Mouse (Mus musculus): ENCODE data around the gene Dgkh. TPM values are rescaled to one million over a fixed set of nuclear protein-coding genes. Genes with fewer than 3 reads are reported as not detected.

Dgkh gene
- total and polyA plus RNA-seq, 2 experiments from 2014 or later = 1.2 to 4.7 TPM

DNA sequence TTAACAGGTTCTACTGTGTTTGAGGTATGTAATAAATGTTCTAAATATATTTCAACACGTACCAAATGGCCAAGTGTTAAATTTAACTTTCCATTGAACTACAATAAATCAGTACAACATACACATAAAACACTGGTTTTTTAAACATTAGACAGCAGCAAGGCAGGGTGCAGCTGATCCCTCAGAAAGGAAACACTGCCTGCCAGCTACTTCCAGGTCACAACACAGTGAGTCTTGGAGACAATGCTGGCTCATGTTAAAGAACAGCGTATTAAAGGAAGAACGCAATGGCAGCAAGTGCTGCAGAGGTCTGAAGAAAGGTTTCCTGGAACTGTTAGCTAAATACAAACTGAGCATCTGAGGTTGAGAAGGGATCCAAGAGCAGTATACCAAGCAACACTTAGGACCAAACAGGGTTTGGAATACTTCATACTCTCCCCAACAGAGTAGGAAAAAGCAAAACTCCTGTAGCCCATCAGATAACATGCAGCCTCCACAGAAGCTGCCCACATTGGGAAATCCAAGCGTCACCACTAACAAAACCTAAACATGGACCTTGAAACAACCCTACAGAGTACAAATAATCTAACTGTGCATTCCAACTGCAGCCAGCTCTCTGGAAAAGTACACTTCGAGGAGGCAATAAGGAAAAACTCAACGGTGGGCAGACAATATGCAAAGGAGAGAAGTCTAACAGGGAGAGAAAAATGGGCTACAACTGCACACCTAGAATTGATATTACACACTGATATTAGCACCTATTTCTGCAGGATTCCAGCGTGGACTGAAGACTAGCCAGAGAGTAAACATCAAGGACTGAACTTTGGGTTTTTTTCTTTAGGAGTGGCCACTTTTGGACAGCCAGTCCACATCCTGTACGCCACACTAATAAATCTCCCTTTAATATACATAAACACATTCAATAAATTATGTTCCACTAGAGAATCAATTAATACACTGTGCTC, 203.8 kb downstream of the Dgkh start:
- H3K9me3 ChIP-seq (replicated peaks; ENCODE audit: control insufficient read depth, low read length) = no peaks in the 10 kb centered on the region
- peaks cover 64% of the 10 kb centered on the region for H3K4me1 ChIP-seq (ENCODE audit: control insufficient read depth, insufficient read depth)
- H3K27me3 ChIP-seq (ENCODE audit: control insufficient read depth, insufficient read depth, low read length) = no peaks in the 10 kb centered on the region
- H3K36me3 ChIP-seq (replicated peaks; ENCODE audit: control insufficient read depth, insufficient read depth, low read length) = no peaks in the 10 kb centered on the region
- H3K4me2 ChIP-seq (ENCODE audit: low read depth, low read length) = 0 out of 2 replicates have a peak overlapping the region, but pooled peaks have one; percentile 16
- no peak for TF ChIP-seq EP300 (IDR thresholded peaks at IDR 0.05; ENCODE audit: low read depth)
- TF ChIP-seq CTCF (IDR thresholded peaks at IDR 0.05; ENCODE audit: low read depth) = no peak
- no peak overlapping the region for H3K4me3 ChIP-seq (ENCODE audit: low read depth, low read length)
- peak; percentile 37 for ATAC-seq (ENCODE audit: insufficient read depth, low read depth)
- DNase-seq (ENCODE audit: low spot score) = peak; percentile 63
- WGBS = 41% methylated on average over 8 of the region's 8 CpGs
- no peak overlapping the region for H3K9ac ChIP-seq (replicated peaks; ENCODE audit: low read depth, low read length)
- H3K27ac ChIP-seq (ENCODE audit: low read depth) = peak overlapping the region; percentile 66

DNA sequence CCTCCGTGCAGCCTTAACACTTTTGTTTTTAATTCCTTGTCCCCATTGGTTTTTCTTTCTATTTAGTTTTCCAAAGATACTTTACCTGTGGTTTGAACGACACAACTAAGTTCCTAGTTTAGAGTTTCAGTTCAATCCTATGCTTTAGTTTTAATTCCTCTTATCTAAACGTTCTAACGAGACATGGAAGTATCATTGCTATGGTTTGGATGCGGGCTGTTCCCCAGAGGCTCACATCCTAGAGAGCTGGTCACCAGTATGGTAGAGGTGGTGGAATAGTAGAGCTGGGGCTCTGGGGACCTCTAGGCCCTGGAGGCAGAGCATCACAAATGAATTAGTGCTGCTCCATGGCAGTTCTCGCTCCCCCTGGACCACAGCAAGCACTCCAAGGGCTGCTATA, 205.7 kb downstream of the Dgkh start:
- 70% methylated on average over 6 of the region's 6 CpGs for WGBS
- Histone ChIP-seq H3K4me1 (ENCODE audit: control insufficient read depth, insufficient read depth) (peaks cover 53% of the 10 kb centered on the region), H3K9me3 (replicated peaks; ENCODE audit: control insufficient read depth, low read length) (no peaks in the 10 kb centered on the region), H3K4me3 (ENCODE audit: low read depth, low read length) (no peak overlapping the region), H3K27me3 (ENCODE audit: control insufficient read depth, insufficient read depth, low read length) (no peaks in the 10 kb centered on the region), H3K4me2 (ENCODE audit: low read depth, low read length) (no peak overlapping the region), H3K36me3 (replicated peaks; ENCODE audit: control insufficient read depth, insufficient read depth, low read length) (peaks cover under 1% of the 10 kb centered on the region; the same call in 1 of the 2 replicates), H3K9ac (replicated peaks; ENCODE audit: low read depth, low read length) (no peak overlapping the region), H3K27ac (ENCODE audit: low read depth) (0 out of 2 replicates have a peak overlapping the region, but pooled peaks have one; percentile 17)
- ATAC-seq (ENCODE audit: insufficient read depth, low read depth) = no peak
- TF ChIP-seq CTCF (IDR thresholded peaks at IDR 0.05; ENCODE audit: low read depth) (no peak), EP300 (IDR thresholded peaks at IDR 0.05; ENCODE audit: low read depth) (no peak)
- DNase-seq (ENCODE audit: low spot score) = no peak

DNA sequence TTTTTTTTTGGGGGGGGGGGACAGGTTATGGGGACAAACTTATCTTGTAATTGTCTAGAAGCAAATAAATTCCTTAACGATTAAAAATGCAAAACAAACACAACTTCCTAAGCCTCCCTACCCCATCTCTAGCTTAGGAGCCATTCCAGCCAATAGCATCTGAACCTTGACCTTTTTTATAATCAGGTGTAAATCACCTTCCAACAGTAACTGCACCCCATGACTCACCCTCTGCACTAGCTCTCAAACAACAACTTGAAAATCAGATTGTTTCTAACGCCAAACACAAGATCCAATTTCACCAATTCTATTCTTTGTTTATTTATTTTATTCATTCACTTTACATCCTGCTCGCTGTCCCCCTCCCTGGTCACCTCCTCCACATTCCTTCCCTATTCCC, 206.1 kb downstream of the Dgkh start:
- Histone ChIP-seq H3K27me3 (ENCODE audit: control insufficient read depth, insufficient read depth, low read length) (no peaks in the 10 kb centered on the region), H3K9ac (replicated peaks; ENCODE audit: low read depth, low read length) (no peak overlapping the region), H3K4me2 (ENCODE audit: low read depth, low read length) (no peak overlapping the region), H3K36me3 (replicated peaks; ENCODE audit: control insufficient read depth, insufficient read depth, low read length) (peaks cover 5% of the 10 kb centered on the region), H3K4me3 (ENCODE audit: low read depth, low read length) (no peak overlapping the region), H3K27ac (ENCODE audit: low read depth) (no peak overlapping the region), H3K4me1 (ENCODE audit: control insufficient read depth, insufficient read depth) (peaks cover 49% of the 10 kb centered on the region), H3K9me3 (replicated peaks; ENCODE audit: control insufficient read depth, low read length) (no peaks in the 10 kb centered on the region)
- DNase-seq (ENCODE audit: low spot score) (no peak), ATAC-seq (ENCODE audit: insufficient read depth, low read depth) (no peak)
- 61% methylated on average over 3 of the region's 3 CpGs for WGBS
- TF ChIP-seq CTCF (IDR thresholded peaks at IDR 0.05; ENCODE audit: low read depth) = no peak

DNA sequence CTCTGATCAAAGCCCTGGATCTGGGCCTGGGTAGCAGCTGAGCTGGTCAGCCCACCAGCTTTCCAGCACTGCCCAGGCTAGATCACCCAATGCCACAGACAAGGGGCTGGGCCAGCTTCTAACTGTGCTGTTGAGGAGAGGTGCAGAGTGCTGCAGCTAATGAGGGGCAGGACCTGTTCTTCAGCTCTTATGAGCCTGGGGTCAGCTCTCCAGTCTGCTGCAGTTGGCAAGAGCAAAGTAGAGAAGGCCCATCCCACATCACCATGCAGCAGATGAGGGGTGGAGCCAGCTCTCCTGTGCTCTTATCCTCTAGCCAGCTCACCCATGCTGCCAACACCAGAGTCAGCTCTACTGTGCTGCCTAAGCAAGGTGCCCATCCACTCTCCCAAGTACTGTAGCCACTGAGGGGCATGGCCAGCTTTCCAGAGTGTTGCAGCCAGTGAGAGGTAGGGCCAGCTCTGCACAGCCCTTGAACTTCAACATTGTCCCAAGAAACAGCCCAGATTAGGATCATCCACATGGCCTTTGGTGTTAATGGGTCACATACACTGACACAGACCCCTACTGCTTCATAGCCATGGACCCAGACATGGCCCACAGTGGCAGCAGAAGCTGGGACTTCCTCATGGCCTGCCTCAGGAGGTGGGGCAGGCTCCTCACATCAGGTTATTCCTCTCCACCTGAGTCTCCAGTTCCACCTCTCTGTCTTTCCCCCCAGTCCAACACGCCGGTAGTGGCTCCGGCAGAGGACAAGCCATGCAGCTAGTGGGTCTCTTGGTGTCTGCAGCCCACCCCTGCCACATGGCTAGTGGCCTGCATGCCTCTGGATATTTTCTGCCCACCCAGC, 206.7 kb downstream of the Dgkh start:
- H3K36me3 ChIP-seq (replicated peaks; ENCODE audit: control insufficient read depth, insufficient read depth, low read length) = peaks cover 10% of the 10 kb centered on the region
- no peak overlapping the region for H3K4me3 ChIP-seq (ENCODE audit: low read depth, low read length)
- H3K9ac ChIP-seq (replicated peaks; ENCODE audit: low read depth, low read length) = no peak overlapping the region
- peak overlapping the region; percentile 32; the same call in 1 of the 2 replicates for H3K27ac ChIP-seq (ENCODE audit: low read depth)
- H3K4me1 ChIP-seq (ENCODE audit: control insufficient read depth, insufficient read depth) = peaks cover 42% of the 10 kb centered on the region
- 94% methylated on average over 3 of the region's 3 CpGs for WGBS
- no peaks in the 10 kb centered on the region for H3K27me3 ChIP-seq (ENCODE audit: control insufficient read depth, insufficient read depth, low read length)
- peak; percentile 70 for ATAC-seq (ENCODE audit: insufficient read depth, low read depth)
- no peak overlapping the region for H3K4me2 ChIP-seq (ENCODE audit: low read depth, low read length)
- no peak for TF ChIP-seq CTCF (IDR thresholded peaks at IDR 0.05; ENCODE audit: low read depth)
- no peak for TF ChIP-seq EP300 (IDR thresholded peaks at IDR 0.05; ENCODE audit: low read depth)
- no peaks in the 10 kb centered on the region for H3K9me3 ChIP-seq (replicated peaks; ENCODE audit: control insufficient read depth, low read length)
- DNase-seq (ENCODE audit: low spot score) = no peak

DNA sequence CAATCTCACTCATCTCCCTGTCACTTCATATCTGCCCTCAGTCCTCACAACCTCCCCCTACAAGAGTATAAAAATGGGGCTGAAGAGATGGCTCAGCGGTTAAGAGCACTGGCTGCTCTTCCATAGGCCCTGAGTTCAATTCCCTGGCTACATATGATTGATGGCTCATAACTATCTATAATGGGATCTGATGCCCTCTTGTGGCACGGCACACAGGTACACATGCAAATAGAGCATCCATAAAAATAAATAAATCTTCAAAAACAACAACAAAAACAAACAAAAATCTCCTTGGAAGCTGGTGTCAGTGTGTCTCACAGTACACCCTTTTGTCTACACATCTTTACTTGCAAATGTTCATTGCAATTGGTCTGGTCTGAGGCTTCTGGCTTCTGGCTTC, 207.5 kb downstream of the Dgkh start:
- TF ChIP-seq EP300 (IDR thresholded peaks at IDR 0.05; ENCODE audit: low read depth) (no peak), CTCF (IDR thresholded peaks at IDR 0.05; ENCODE audit: low read depth) (no peak)

More for the DNA sequence above, 207.5 kb downstream of the Dgkh start:
- peaks cover 16% of the 10 kb centered on the region for H3K36me3 ChIP-seq (replicated peaks; ENCODE audit: control insufficient read depth, insufficient read depth, low read length)
- DNase-seq (ENCODE audit: low spot score) (no peak), ATAC-seq (ENCODE audit: insufficient read depth, low read depth) (no peak)
- H3K4me3 ChIP-seq (ENCODE audit: low read depth, low read length) = no peak overlapping the region
- no peak overlapping the region for H3K4me2 ChIP-seq (ENCODE audit: low read depth, low read length)
- H3K27me3 ChIP-seq (ENCODE audit: control insufficient read depth, insufficient read depth, low read length) = no peaks in the 10 kb centered on the region
- H3K4me1 ChIP-seq (ENCODE audit: control insufficient read depth, insufficient read depth) = peaks cover 41% of the 10 kb centered on the region
- no peak overlapping the region for H3K27ac ChIP-seq (ENCODE audit: low read depth)
- H3K9ac ChIP-seq (replicated peaks; ENCODE audit: low read depth, low read length) = no peak overlapping the region
- WGBS = 85% methylated on average over 2 of the region's 2 CpGs
- H3K9me3 ChIP-seq (replicated peaks; ENCODE audit: control insufficient read depth, low read length) = no peaks in the 10 kb centered on the region

Measured in heart, postnatal 0 days (tissue).